Mouse (Mus musculus) lung, adult 2 months (tissue): ENCODE results near the gene Zcchc14. TPM values are rescaled to one million over a fixed set of nuclear protein-coding genes. Genes with fewer than 3 reads are reported as not detected.
"Not testable (repeated sequence)": the region's sequence is repeated elsewhere in the genome, so short reads cannot be mapped to it uniquely, and the experiment has no call there.

Experiments used
- DNase-seq: peaks from one replicate; pipeline ENCODE4 v3.0.0; 2022
- H3K4me1 ChIP-seq: fragments of 200-500 bp; 2 replicates; pipeline ENCODE4 v1.6.1; 2011; ENCODE audit warnings: low read length; ENCODE audit not compliant: control insufficient read depth, insufficient read depth
- H3K4me3 ChIP-seq: fragments of 200-500 bp; replicated peaks from 2 replicates; pipeline ENCODE3; 2011; ENCODE audit warnings: low read depth, mild to moderate bottlenecking, control low read depth, low read length; ENCODE audit errors: extremely low read depth
- CTCF ChIP-seq: fragments of 200-500 bp; IDR thresholded peaks from 2 replicates; pipeline ENCODE4 v1.5.1; 2011; ENCODE audit warnings: mild to moderate bottlenecking, low read length, control low read depth; ENCODE audit not compliant: insufficient read depth
- POLR2A ChIP-seq: fragments of 200-500 bp; IDR thresholded peaks from 2 replicates; pipeline ENCODE4 v1.6.1; 2011; ENCODE audit warnings: low read depth, mild to moderate bottlenecking, control low read depth, low read length, borderline replicate concordance; ENCODE audit errors: extremely low read depth
- WGBS: fragments of 180-500 bp; shearing (Covaris S2); methylation state at CpG from one replicate; pipeline ENCODE4 v1.1.7; 2018; 5-methylcytosine and 5-hydroxymethylcytosine counted together
- polyA plus RNA-seq: library from polyadenylated mRNA; depleted of rRNA; stranded (reverse); fragments of >200 nt; gene quantifications from 2 replicates; pipeline ENCODE4 v1.2.3, GENCODE M21; 2012

Zcchc14 gene
- polyA plus RNA-seq, 1 experiment: 40.8 TPM

GRCm38 (mm10) chr8:121609251-121609650 is 43.5 kb downstream of the Zcchc14 start:
- no peak for DNase-seq
- TF ChIP-seq POLR2A: no peak
- no peak for TF ChIP-seq CTCF
- H3K4me1 ChIP-seq: peaks cover 11% of the 10 kb centered on the region
- no peak overlapping the region for H3K4me3 ChIP-seq
- WGBS: 76% methylated on average over 15 of the region's 15 CpGs

- 66% methylated on average over 5 of the region's 5 CpGs for WGBS
- DNase-seq: no peak
- Histone ChIP-seq H3K4me3 (no peak overlapping the region), H3K4me1 (peaks cover 2% of the 10 kb centered on the region; the same call in 1 of the 2 replicates)
- TF ChIP-seq CTCF: no peak
- no peak for TF ChIP-seq POLR2A
These were observed 45.0 kb downstream of the Zcchc14 start for GRCm38 (mm10) chr8:121607661-121608060.

GRCm38 (mm10) chr8:121603801-121604200 is 48.9 kb downstream of the Zcchc14 start:
- 0 out of 2 replicates have a peak, but pooled peaks cover 3% of the 10 kb centered on the region for H3K4me1 ChIP-seq
- H3K4me3 ChIP-seq: no peak overlapping the region
- TF ChIP-seq CTCF (no peak), POLR2A (no peak)
- WGBS: 93% methylated on average over 12 of the region's 12 CpGs
- DNase-seq: no peak

GRCm38 (mm10) chr8:121602860-121603259 is 49.8 kb downstream of the Zcchc14 start:
- DNase-seq: peak; percentile 68
- WGBS: 4% methylated on average over 3 of the region's 3 CpGs
- Histone ChIP-seq H3K4me3 (no peak overlapping the region), H3K4me1 (0 out of 2 replicates have a peak, but pooled peaks cover 3% of the 10 kb centered on the region)
- TF ChIP-seq CTCF (peak; percentile 96), POLR2A (no peak)

- WGBS: 90% methylated on average over 12 of the region's 12 CpGs
- 0 out of 2 replicates have a peak, but pooled peaks cover 3% of the 10 kb centered on the region for H3K4me1 ChIP-seq
- TF ChIP-seq CTCF: no peak
- no peak for TF ChIP-seq POLR2A
- DNase-seq: no peak
- H3K4me3 ChIP-seq: no peak overlapping the region
These were observed 50.3 kb downstream of the Zcchc14 start for GRCm38 (mm10) chr8:121602411-121602810.

- 83% methylated on average over 14 of the region's 14 CpGs for WGBS
- no peak for DNase-seq
- H3K4me1 ChIP-seq: 0 out of 2 replicates have a peak, but pooled peaks cover 3% of the 10 kb centered on the region
- TF ChIP-seq CTCF (no peak), POLR2A (no peak)
- no peak overlapping the region for H3K4me3 ChIP-seq
These were observed 52.9 kb downstream of the Zcchc14 start for GRCm38 (mm10) chr8:121599842-121600241.

- Histone ChIP-seq H3K4me1 (peaks cover 10% of the 10 kb centered on the region), H3K4me3 (no peak overlapping the region)
- TF ChIP-seq CTCF: peak; percentile 85
- no peak for TF ChIP-seq POLR2A
- WGBS: 22% methylated on average over 7 of the region's 7 CpGs
- DNase-seq: peak; percentile 75
These were observed 53.8 kb downstream of the Zcchc14 start for GRCm38 (mm10) chr8:121598892-121599291.

GRCm38 (mm10) chr8:121598190-121598589 is 54.5 kb downstream of the Zcchc14 start:
- H3K4me3 ChIP-seq: no peak overlapping the region
- 91% methylated on average over 7 of the region's 7 CpGs for WGBS
- no peak for DNase-seq
- TF ChIP-seq POLR2A (no peak), CTCF (no peak)
- H3K4me1 ChIP-seq: peaks cover 16% of the 10 kb centered on the region

GRCm38 (mm10) chr8:121597492-121597891 is 55.2 kb downstream of the Zcchc14 start:
- WGBS: 60% methylated on average over 2 of the region's 2 CpGs
- H3K4me3 ChIP-seq, DNase-seq: not testable (repeated sequence)
- H3K4me1 ChIP-seq: peaks cover 22% of the 10 kb centered on the region

GRCm38 (mm10) chr8:121593983-121594382 is 58.7 kb downstream of the Zcchc14 start:
- Histone ChIP-seq H3K4me3 (no peak overlapping the region), H3K4me1 (peaks cover 29% of the 10 kb centered on the region)
- 38% methylated on average over 9 of the region's 9 CpGs for WGBS
- TF ChIP-seq POLR2A (no peak), CTCF (no peak)
- no peak for DNase-seq
